Mouse (Mus musculus) thymus, adult 2 months (tissue): Measurements from ENCODE around the gene Fam57a.

Experiments
- CTCF ChIP-seq: fragments of 200-500 bp; IDR thresholded peaks from 2 replicates; pipeline ENCODE4 v1.5.1; 2012; ENCODE audit warnings: mild to moderate bottlenecking, control low read depth, low read length, moderate library complexity, borderline replicate concordance; ENCODE audit not compliant: control insufficient read depth, poor library complexity, insufficient read depth; ENCODE audit errors: extremely low read depth
- POLR2A ChIP-seq: fragments of 200-500 bp; IDR thresholded peaks from 2 replicates; pipeline ENCODE4 v1.6.1; 2012; ENCODE audit warnings: mild to moderate bottlenecking, low read length, control low read depth, moderate library complexity; ENCODE audit not compliant: control insufficient read depth, poor library complexity, insufficient read depth; ENCODE audit errors: extremely low read depth

- TF ChIP-seq POLR2A (no peak), CTCF (no peak)
Observed at GRCm38 (mm10) chr11:76261224-76261623, 81.8 kb downstream of the Fam57a start.
